Mouse (Mus musculus) spleen, adult 2 months (tissue): Measurements from ENCODE around the gene Snx4. TPM values are rescaled to one million over a fixed set of nuclear protein-coding genes. Genes with fewer than 3 reads are reported as not detected.

Source experiments
- DNase-seq, 2 experiments: peaks; one replicate each; pipeline versions ENCODE4 v3.0.0 to v3.0.0-alpha.2; 2012 to 2021; ENCODE audit warnings: low spot score in 2 of 2, low read depth in 1 of 2
- H3K27ac ChIP-seq: fragments of 200-500 bp; 2 replicates; pipeline ENCODE4 v1.5.1; 2012; ENCODE audit warnings: low read length, inconsistent platforms; ENCODE audit not compliant: insufficient read depth
- H3K27me3 ChIP-seq: fragments of 200-500 bp; 2 replicates; pipeline ENCODE4 v1.6.1; 2012; ENCODE audit warnings: mild to moderate bottlenecking, moderate library complexity, low read length, inconsistent platforms; ENCODE audit not compliant: control insufficient read depth, insufficient read depth
- H3K36me3 ChIP-seq: fragments of 200-500 bp; 2 replicates; pipeline ENCODE4 v1.6.1; 2012; ENCODE audit warnings: mild to moderate bottlenecking, low read length, inconsistent platforms; ENCODE audit not compliant: control insufficient read depth, insufficient read depth
- H3K4me1 ChIP-seq: fragments of 200-500 bp; 2 replicates; pipeline ENCODE4 v1.6.1; 2011; ENCODE audit warnings: inconsistent platforms; ENCODE audit not compliant: control insufficient read depth, insufficient read depth, insufficient read length
- H3K4me3 ChIP-seq: fragments of 200-500 bp; 2 replicates; pipeline ENCODE4 v1.5.1; 2011; ENCODE audit warnings: mild to moderate bottlenecking, inconsistent platforms; ENCODE audit not compliant: insufficient read depth, insufficient read length; ENCODE audit errors: extremely low read depth
- CTCF ChIP-seq: fragments of 200-500 bp; IDR thresholded peaks from 2 replicates; pipeline ENCODE4 v1.5.1; 2011; ENCODE audit warnings: mild to moderate bottlenecking, inconsistent platforms; ENCODE audit not compliant: insufficient read depth, insufficient read length, insufficient replicate concordance; ENCODE audit errors: extremely low read depth
- POLR2A ChIP-seq: fragments of 200-500 bp; IDR thresholded peaks from 2 replicates; pipeline ENCODE4 v1.6.1; 2011; ENCODE audit warnings: low read depth, low read length, inconsistent platforms
- WGBS: fragments of 180-500 bp; shearing (Covaris S2); methylation state at CpG from one replicate; pipeline ENCODE4 v1.1.7; 2018; 5-methylcytosine and 5-hydroxymethylcytosine counted together
- polyA plus RNA-seq: library from polyadenylated mRNA; depleted of rRNA; stranded (reverse); fragments of >200 nt; gene quantifications from 2 replicates; pipeline ENCODE4 v1.2.3, GENCODE M21; 2012

Gene Snx4
- polyA plus RNA-seq, 1 experiment = 7.9 TPM

GRCm38 (mm10) chr16:33262096-33262495 is 10.9 kb downstream of the Snx4 start:
- no peak for DNase-seq
- H3K4me3 ChIP-seq = no peak overlapping the region
- H3K4me1 ChIP-seq = peaks cover 15% of the 10 kb centered on the region; the same call in 1 of the 2 replicates
- TF ChIP-seq CTCF (no peak), POLR2A (no peak)
- peaks cover 17% of the 10 kb centered on the region for H3K36me3 ChIP-seq
- H3K27ac ChIP-seq = peak overlapping the region; percentile 20; the same call in 1 of the 2 replicates
- 10% methylated on average over 1 of the region's 1 CpGs for WGBS
- no peaks in the 10 kb centered on the region for H3K27me3 ChIP-seq

- no peak for TF ChIP-seq POLR2A
- TF ChIP-seq CTCF = no peak
- Histone ChIP-seq H3K27ac (no peak overlapping the region), H3K27me3 (no peaks in the 10 kb centered on the region), H3K36me3 (peaks cover 27% of the 10 kb centered on the region), H3K4me1 (peaks cover 3% of the 10 kb centered on the region; the same call in 1 of the 2 replicates), H3K4me3 (no peak overlapping the region)
- no peak for DNase-seq
- WGBS = 69% methylated on average over 9 of the region's 9 CpGs
Observed at GRCm38 (mm10) chr16:33267616-33268253, 16.5 kb downstream of the Snx4 start.

GRCm38 (mm10) chr16:33271824-33272223 is 20.6 kb downstream of the Snx4 start:
- H3K4me1 ChIP-seq = no peaks in the 10 kb centered on the region
- H3K4me3 ChIP-seq = no peak overlapping the region
- H3K27me3 ChIP-seq = no peaks in the 10 kb centered on the region
- no peak overlapping the region for H3K27ac ChIP-seq
- DNase-seq = no peak
- peaks cover 19% of the 10 kb centered on the region for H3K36me3 ChIP-seq
- TF ChIP-seq CTCF = no peak
- no peak for TF ChIP-seq POLR2A
- 92% methylated on average over 4 of the region's 4 CpGs for WGBS

- 74% methylated on average over 1 of the region's 1 CpGs for WGBS
- Histone ChIP-seq H3K36me3 (peaks cover 23% of the 10 kb centered on the region), H3K27ac (no peak overlapping the region), H3K4me3 (no peak overlapping the region), H3K27me3 (no peaks in the 10 kb centered on the region), H3K4me1 (no peaks in the 10 kb centered on the region)
- TF ChIP-seq POLR2A (no peak), CTCF (no peak)
- DNase-seq = no peak
Observed at GRCm38 (mm10) chr16:33283079-33283478, 31.8 kb downstream of the Snx4 start.

- WGBS = 93% methylated on average over 9 of the region's 9 CpGs
- TF ChIP-seq CTCF (no peak), POLR2A (no peak)
- peaks cover 41% of the 10 kb centered on the region for H3K36me3 ChIP-seq
Observed at GRCm38 (mm10) chr16:33288536-33288935, 37.3 kb downstream of the Snx4 start.

GRCm38 (mm10) chr16:33289981-33290380 is 38.7 kb downstream of the Snx4 start:
- Histone ChIP-seq H3K27ac (no peak overlapping the region), H3K27me3 (no peaks in the 10 kb centered on the region), H3K4me1 (no peaks in the 10 kb centered on the region), H3K36me3 (peaks cover 45% of the 10 kb centered on the region), H3K4me3 (no peak overlapping the region)
- TF ChIP-seq POLR2A = no peak
- no peak for TF ChIP-seq CTCF
- DNase-seq = no peak
- WGBS = 86% methylated on average over 7 of the region's 7 CpGs

More at GRCm38 (mm10) chr16:33288536-33288935, 37.3 kb downstream of the Snx4 start:
- no peak overlapping the region for H3K27ac ChIP-seq
- DNase-seq = no peak
- no peaks in the 10 kb centered on the region for H3K27me3 ChIP-seq
- H3K4me1 ChIP-seq = no peaks in the 10 kb centered on the region
- no peak overlapping the region for H3K4me3 ChIP-seq

- TF ChIP-seq POLR2A = no peak
- no peak for TF ChIP-seq CTCF
- H3K4me3 ChIP-seq = no peak overlapping the region
- 97% methylated on average over 7 of the region's 7 CpGs for WGBS
- no peak overlapping the region for H3K27ac ChIP-seq
- H3K4me1 ChIP-seq = no peaks in the 10 kb centered on the region
- H3K36me3 ChIP-seq = peaks cover 49% of the 10 kb centered on the region
- no peak for DNase-seq
- H3K27me3 ChIP-seq = no peaks in the 10 kb centered on the region
Observed at GRCm38 (mm10) chr16:33292241-33292640, 41.0 kb downstream of the Snx4 start.
